Mouse (Mus musculus): ENCODE results near the gene Gm3409. TPM values are rescaled to one million over a fixed set of nuclear protein-coding genes. Genes with fewer than 3 reads are reported as not detected.

Gene Gm3409
- total RNA-seq, 2 experiments from 2014 or later: not detected

Other genes with a start within 250 kb of the Gm3409 start
- not detected in 2 replicates for gene Wasf3, start 152.7 kb upstream of the Gm3409 start, total RNA-seq (2015)
- gene Wasf3, start 152.7 kb upstream of the Gm3409 start, total RNA-seq (2017): not detected in 2 replicates
- gene Gm6408, start 55.7 kb upstream of the Gm3409 start, total RNA-seq (2015): not detected in 2 replicates
- not detected in 2 replicates for gene Gm6408, start 55.7 kb upstream of the Gm3409 start, total RNA-seq (2017)
- not detected in 2 replicates for gene Gm6370, start 46.3 kb upstream of the Gm3409 start, total RNA-seq (2015)
- not detected in 2 replicates for gene Gm6370, start 46.3 kb upstream of the Gm3409 start, total RNA-seq (2017)
- gene 4930449I24Rik, start 35.2 kb upstream of the Gm3409 start, total RNA-seq (2015): not detected in 2 replicates
- not detected in 2 replicates for gene 4930449I24Rik, start 35.2 kb upstream of the Gm3409 start, total RNA-seq (2017)
- gene Gm3402, start 23.5 kb upstream of the Gm3409 start, total RNA-seq (2015): not detected in 2 replicates
- gene Gm3402, start 23.5 kb upstream of the Gm3409 start, total RNA-seq (2017): not detected in 2 replicates
- gene Gm3404, start 11.8 kb upstream of the Gm3409 start, total RNA-seq (2015): not detected in 2 replicates
- gene Gm3404, start 11.8 kb upstream of the Gm3409 start, total RNA-seq (2017): not detected in 2 replicates
- not detected in 2 replicates for gene Gm3415, start 18.5 kb downstream of the Gm3409 start, total RNA-seq (2015)
- gene Gm3415, start 18.5 kb downstream of the Gm3409 start, total RNA-seq (2017): not detected in 2 replicates
- gene Gpr12, start 47.6 kb downstream of the Gm3409 start, total RNA-seq (2015): not detected in 2 replicates
- not detected in 2 replicates for gene Gpr12, start 47.6 kb downstream of the Gm3409 start, total RNA-seq (2017)

Measured in megakaryocyte, adult 5-6 weeks (primary cell).